Mouse (Mus musculus) right cerebral cortex, adult 2 months (tissue): Measurements from ENCODE around the gene Suco.

Source experiments
- DNase-seq, 2 experiments: peaks; one replicate each; pipeline ENCODE4 v3.0.0; 2021 to 2022; ENCODE audit warnings: low spot score in 2 of 2

Gene Suco

DNA sequence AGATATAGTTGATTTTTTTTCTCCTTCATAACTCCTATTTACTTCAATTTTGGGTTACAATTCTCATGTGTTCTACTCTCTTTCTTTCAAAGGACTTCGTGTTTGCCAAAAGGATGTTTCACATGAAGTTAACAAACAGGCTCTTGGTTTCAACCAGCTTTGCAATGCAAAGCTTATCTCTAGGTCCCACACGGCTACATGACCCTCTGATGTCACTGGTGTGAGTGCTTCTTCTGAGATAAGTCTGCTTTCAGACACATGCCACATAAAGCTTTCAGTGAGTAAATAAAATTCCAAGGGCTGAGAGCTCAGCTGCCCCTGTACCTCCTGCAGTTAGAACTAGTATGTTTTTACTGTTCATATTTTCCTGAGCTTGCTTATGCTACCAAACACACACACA is 18.1 kb upstream of the Suco start:
- no peak for DNase-seq

DNA sequence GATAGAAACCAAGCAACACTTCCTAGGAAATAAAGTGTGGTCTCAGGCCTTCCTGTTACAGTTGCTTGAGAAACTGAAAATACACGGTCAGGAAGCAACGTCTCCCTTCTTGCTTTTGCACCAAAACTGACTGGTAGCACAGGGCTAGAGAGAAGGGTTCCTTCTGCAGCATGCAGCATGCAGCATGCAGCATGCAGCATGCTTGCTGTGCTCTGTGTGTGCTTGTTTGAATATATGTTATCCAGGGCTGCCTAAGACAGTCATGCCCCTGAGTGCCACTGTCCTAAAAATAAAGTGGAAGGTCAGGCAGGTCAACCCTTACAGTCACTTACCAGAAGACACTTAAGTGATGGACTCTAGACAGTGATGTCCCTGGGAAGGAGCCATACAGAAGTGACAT is 17.6 kb upstream of the Suco start:
- DNase-seq, result no peak

DNA sequence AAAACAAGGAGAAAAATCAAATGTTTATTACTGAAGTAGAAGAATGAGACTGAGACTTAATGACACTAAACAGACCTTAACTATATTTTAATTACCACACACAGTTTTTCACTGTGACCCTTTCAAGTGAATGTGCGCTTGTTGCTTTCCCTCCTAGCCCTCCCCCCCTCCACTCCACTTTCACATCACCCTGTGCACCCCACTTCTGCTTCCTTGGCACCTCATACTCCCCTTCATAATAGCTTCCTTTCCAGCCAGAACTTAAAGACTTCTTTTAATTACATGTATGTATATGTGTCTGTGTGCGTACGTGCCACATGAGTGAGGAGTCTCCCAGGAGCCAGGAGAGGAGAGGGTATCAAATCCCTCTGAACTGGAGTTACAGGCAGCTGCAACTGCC is 12.3 kb upstream of the Suco start:
- no peak for DNase-seq

DNA sequence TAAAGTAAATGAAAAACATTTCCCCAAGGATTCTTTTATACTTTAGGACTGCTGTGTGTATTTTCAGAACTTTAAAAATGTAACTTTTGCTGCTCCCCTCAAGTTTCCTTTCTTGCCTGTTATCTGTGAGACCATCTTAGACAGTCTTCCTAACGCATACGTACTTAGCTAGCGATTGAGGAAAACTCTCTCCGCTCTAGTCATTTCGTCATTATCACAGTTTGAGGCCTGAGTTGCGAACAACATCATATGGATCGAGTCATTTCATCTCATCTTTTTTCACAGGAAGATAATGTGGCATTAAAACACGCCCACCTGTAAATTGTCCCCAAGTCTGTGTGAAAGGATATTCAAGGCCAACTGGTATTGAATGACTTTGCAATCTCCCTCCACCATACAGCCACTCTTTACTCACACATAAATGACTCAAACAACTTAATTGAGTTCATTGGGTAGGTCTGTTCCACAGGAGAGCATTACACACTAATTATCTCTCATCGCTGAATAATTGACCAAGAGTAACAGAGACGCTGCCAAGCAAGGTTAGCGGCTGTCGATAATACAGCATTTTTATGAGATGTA is 11.3 kb upstream of the Suco start:
- no peak for DNase-seq

DNA sequence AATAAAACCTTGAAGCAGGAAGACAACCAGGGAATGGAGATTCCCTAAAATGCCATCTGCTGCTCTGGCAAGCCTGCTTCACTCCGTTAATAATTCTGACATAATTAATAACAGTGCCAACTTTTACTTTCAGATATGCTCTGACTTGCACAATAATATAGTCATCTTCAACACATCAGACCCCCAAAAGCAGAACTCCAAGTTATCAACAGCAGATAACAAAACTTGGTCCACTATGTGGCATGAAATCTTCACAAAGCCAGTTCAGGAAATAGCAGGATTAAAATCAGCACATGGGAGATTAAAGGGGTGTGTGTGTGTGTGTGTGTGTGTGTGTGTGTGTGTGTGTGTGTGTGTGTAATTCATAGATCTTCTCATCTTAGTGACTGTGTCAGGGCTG is 9.3 kb upstream of the Suco start:
- DNase-seq, result no peak

DNA sequence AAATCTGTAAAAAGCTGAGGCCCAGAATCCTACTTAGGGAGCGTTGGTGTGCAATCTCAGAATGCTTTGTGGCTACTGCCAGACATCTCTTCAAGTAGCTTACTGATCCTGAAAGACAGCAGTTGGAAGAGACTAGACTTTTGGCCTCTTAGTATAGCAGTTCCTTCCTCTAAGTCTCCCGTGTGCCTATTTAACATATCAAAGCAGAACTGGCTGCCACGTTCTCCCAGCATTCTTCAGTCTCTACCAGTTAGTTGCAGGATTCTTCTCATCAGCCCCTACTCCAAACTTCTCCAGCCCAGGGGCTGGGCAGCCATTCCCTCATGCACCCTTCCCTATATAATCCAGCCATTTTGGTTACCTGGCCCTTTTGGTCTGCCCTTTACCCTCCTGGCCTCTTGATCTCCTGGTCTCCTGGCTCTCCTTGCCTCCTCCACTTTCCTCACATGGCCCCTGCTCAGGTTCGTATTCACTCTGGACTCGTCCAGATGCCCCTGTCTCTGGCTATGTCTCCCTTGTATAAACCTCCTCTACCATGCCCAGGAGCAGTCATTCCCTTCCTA is 1.2 kb upstream of the Suco start:
- no peak for DNase-seq

DNA sequence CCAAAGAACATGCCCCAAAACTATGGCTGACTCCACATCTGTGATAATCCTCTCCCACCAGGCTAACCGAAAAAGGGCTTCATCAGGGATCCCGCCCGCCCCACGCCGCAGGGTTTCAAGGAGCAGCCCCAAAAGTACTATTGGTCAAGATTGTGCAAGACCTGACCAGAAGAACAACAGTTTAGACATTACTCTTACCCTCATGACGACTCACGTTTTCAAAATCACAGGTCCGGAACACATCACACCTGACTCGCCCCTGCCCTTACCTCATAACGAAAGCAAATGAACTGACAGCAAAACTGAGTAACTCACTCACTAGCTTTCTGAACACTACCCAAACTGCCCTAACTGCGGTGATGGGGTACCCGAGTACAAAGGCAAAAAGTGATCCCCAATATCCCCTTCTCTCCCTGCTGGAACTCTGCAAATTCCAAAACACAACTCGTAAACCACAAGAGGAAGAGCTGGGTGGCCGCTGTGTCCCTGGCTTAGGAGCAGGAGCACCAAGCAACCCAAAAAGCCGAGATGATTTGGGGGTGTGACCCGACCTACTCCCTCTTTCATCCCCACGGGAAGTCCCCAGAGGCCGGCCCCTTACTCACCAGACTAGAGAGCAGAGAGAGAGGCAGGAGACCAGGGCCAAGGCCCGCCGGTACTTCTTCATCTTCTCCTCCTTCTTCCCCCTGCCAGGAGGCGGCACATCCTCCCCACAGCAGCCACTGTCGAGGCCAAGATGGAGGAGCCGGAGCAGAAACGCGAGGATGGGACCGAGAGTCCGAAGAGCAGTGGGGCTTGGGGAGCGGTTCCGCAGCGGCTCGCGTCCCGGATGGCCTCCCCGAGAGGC is 553 bp downstream of the Suco start:
- DNase-seq, result peak in 1 of 2 experiments; percentile 32

DNA sequence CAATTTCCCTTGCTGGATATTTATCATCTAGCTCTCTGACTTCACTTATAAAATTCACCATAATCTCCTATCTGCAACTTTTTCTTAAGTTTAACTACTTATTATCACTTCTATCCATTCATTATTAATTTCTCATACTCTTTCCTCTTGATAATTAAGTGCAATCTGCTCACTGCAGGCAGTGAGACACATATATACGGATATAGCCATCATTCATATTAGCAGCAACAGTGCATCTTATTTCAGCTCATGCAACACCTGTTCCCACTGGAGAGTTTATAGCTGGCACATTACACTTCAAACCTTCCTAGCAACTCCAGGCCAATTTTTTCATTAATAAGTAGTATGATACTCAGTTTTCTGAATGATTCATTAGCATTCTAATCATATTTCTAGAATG is 7.1 kb downstream of the Suco start:
- DNase-seq, result no peak

DNA sequence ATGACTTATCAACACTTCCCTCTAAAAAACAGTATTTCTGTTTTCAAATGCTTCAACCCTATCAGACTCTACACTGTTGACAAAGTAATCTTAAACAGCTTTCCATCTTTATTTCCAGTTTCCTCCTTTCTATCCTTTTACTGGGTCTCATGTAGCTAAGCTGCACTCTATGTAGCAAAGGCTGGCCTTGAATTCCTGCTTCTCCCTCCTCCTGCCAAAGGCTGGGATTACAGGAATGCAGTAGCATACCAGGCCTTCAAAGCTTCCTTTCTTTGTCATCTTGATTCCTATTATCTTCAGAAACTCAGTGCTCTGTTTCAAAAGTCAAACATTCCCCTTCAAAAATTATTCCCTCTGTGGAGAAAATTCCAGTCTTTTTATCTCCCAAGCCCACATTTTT is 8.1 kb downstream of the Suco start:
- DNase-seq, result no peak

DNA sequence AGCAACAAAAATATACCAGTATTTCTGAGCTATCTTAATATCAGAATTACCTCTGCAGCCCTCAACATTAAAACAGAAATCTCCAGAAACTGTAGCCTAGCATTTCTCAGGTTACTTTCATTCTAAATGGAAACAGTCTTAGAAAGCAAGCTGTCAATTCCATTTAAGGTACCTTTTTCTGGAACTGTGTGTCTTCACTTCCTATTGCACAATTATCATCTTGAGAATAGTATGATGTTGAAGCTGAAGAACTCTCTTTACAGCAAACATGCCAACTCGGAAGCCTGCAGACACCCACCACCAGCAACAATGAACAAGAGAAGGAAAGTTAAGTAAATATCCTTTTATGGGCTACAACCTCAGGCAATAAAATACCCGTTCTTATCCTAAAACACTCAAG is 12.7 kb downstream of the Suco start:
- no peak for DNase-seq

DNA sequence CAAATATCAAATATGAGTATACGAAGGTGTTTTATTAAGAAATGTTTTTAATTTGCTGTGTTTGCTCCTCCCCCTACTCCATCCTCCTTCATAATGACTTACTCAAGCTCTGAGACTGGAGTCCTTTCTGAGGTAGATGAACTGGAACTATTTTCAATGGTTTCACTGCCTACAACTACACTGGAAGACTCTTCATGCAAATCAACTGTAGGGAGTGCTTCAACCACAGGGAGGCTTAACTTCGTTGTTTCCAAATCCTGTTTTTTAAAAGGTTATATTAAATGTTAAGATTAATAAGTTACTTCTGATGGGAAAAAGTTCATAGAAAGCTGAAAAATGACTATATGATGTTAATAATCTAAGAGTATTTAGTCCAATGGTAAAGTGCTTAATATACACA is 17.2 kb downstream of the Suco start:
- no peak for DNase-seq

DNA sequence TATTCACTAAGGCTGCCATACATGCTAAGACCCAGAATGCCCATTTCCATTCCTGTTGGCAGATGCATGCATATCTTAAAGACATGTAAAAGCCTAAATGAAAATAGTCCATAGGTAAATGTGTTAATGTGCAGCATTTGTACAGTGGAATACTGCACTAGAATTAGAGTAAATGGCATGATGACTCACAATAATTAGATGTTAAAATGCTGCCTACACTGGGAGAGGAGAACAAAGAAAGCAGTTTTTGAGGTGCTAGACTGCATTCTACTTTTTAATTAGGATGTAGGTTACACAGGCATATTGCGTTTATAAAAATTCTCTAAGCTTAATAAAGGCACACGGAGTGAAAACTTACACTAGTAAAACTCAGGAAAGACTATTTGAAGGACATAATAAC is 49.8 kb downstream of the Suco start:
- no peak for DNase-seq

DNA sequence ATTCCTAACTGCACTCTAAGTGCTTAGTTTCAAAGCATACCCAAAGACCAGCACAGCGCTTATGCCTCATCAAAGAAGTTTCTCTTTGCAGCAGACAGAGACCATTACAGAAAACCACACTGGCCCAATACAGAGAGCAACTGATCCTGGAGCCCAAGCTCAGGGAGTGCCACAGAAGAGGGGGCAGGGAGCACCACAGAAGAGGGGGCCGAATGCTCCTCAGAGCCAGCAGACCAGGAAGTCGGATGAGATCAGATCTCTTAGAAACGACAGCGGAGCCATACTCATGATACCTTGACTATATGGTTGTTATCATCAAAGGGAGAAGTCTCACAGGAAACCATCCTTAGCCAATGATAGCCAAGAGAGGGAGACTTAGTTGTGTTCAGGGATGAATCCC is 67.1 kb downstream of the Suco start:
- no peak for DNase-seq

DNA sequence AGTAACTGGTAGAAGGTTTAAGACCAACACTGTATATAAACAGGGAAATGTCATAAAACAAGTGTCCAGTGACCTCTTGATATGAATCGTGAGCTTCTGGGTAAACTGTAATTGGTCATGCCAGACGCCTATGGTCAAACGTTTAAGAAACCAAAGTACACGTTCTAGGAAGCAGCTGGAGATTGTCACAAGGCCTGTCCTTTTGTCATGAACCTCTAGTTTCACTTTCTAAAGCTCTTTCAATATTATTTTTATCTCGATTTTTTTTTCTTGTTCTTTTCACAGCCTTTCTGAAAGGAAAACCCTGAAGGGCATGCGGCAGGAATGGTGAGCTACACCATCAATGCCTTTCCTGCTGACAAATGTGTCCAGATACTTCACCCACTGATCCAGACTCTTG is 67.5 kb downstream of the Suco start:
- no peak for DNase-seq

DNA sequence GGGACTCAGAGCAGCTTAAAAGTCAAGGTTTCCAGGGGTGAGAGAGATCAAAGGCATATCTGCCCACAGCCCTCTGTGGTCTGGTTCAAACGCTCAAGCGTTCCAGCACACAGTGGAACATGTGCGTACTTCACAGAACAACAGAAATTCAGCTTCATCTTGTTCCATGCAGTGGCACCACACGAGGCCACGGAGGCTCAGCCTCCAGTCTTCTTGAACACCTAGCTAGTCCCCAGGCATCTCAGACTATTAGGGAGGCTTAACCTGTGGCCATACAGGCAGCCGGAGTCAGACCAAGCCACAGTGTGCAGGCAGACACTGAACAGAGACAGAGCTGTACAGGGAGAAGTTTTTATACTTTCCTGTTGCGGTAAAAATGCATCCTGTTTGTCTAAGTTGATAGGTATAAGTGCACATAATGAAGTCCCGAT is 71.9 kb downstream of the Suco start:
- DNase-seq, result no peak

DNA sequence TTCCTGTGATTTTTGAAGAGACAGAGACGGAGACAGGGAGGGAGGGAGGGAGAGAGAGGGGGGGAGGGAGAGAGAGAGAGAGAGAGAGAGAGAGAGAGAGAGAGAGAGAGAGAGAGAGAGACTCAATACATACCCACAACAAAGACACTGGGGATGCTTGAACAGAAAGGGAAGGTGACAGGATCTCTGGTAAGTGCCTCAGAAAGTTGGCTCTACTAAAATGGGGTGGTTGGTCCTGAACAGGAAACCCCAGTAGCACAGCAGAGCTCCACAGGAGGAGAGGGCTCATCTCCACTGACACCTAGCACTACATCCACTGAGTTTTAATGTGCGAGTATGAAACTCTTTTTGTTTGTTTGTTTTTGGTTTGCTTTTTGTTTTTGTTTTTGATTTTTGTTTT is 75.2 kb downstream of the Suco start:
- no peak for DNase-seq

DNA sequence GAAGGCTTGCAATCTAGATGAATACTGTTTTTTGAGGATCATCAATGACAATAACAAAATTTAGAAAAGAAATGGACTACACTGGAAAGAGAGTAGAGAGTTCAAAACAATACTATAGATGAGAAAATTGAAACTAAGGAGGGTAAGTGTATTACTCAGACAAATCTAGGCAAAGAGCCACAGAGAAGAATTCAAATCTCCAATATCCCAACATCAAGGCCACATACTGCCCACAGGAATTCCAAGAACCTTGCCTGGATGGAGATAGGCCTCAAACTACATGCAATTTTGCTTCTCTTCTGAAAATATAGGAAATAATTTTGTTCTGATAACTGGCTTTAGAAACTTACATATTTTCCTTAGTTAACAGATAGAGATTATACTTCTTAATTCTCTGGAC is 76.2 kb downstream of the Suco start:
- no peak for DNase-seq

DNA sequence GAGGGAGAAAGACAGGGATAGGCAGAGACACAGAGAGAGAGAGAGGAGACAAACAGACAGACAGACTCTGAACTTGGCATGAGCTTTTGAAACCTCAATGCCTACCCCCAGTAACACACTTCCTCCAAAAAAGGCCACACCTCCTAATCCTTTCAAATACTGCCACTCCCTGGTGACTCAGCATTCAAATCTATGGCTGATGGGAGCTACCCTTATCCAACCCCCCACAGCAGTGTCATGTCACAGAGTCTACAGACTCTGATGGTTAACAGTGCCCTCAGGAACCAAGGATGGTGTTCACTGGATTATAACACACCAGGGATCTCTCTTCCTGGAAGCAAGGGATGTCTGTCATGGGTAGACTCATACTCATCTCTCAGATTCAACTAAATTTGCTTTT is 76.7 kb downstream of the Suco start:
- DNase-seq, result no peak

DNA sequence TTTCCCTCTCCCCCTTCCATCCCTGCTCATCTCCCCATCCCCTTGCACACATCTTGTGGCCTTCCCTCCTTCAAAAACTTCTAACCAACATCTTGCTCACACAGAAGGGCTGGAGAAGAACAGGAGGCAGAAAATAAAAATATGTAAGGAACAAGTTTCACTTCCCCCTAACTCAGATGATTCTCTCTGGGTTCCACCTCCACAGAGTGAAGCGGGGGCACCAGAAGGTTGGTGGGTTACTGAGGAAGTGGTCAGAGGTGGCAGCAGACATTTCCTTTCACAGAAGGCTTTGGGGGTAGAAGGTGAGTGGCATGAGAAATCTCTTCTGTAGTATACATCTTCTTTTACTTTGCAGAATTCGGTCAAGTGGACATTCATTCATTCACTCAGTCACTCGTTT is 77.6 kb downstream of the Suco start:
- DNase-seq, result no peak

DNA sequence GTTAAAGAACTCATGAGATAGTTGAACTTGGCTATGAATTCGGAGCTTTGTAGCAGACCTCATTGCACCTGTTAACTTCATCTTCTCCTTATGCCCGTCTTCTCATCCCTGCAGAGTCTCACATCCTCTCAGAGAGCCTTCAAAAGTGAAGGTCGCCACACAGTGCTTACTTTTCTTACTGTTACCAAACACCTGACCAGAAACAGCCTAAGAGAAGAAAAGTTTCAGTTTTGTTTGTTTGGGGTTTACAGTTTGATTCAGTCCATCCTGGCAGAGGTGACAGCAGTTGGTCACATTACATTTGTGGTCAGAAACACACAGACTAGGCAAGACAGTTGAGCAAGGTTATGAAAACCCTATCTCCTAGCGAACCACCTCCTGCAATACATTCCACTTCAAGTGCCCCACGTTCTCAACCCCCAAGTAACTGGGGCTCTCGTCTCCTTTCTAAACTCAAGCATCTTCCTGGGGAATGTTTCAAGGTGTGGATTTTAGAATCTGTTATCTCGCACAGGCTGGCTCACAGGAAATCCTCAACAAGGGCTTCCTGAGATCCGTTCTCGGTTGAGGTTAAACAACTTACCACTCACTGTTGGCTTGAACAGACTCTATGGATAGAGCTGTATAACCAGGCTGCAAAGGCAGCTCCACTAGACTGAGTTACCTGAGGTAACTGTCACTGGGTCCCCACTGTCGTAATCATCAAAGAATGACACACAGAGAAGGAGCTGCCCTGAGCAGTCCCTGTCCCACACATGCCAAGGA is 81.9 kb downstream of the Suco start:
- DNase-seq, result no peak

DNA sequence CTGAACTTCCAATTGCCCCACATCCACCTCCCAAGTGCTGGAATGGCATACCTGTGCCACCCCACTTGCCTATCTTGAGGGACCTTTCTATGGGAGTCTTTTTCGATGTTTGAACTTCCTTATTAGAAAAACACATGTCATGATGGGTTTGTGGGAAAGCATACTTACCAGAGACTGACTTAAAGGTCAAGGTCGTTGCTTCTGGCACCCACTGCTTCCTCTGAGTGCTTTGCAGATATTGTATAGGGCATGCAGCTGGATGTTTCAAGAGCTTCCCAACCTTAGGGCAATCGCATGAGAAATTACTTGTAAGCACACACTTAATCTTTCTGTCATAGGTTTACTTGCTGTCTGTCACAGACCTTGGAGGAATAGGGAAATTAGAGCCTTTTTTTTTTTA is 83.2 kb downstream of the Suco start:
- no peak for DNase-seq

DNA sequence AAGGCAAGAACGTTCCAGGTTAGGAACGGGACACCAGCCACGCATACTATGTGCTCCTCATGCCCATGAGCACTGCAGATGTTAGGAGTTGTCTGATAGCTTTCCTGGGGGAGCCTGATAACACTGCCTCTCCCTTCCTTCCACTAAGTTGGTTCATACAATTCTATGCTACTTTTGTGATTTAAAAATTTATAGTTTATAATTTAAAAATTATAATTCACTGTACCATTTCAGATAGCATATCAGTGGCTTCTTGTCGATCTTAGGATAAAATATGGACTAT is 83.9 kb downstream of the Suco start:
- DNase-seq, result no peak
